Mouse (Mus musculus): ENCODE data around the gene Pcca.

The Pcca gene

GRCm38 (mm10) chr14:122642432-122642831 is 108.3 kb downstream of the Pcca start:
- DNase-seq (ENCODE audit: low spot score in 2 of 2): no peak

GRCm38 (mm10) chr14:122648214-122648613 is 114.1 kb downstream of the Pcca start:
- no peak for DNase-seq (ENCODE audit: low spot score in 2 of 2)

GRCm38 (mm10) chr14:122649336-122649950 is 115.3 kb downstream of the Pcca start:
- no peak for DNase-seq (ENCODE audit: low spot score in 2 of 2)

GRCm38 (mm10) chr14:122651681-122652080 is 117.6 kb downstream of the Pcca start:
- DNase-seq (ENCODE audit: low spot score in 2 of 2): no peak

GRCm38 (mm10) chr14:122675661-122676060 is 141.5 kb downstream of the Pcca start:
- DNase-seq (ENCODE audit: low spot score in 2 of 2): no peak

- no peak for DNase-seq (ENCODE audit: low spot score in 2 of 2)
Observed at GRCm38 (mm10) chr14:122683645-122684044, 149.5 kb downstream of the Pcca start.

GRCm38 (mm10) chr14:122684250-122684649 is 150.1 kb downstream of the Pcca start:
- DNase-seq (ENCODE audit: low spot score in 2 of 2): no peak

- no peak for DNase-seq (ENCODE audit: low spot score in 2 of 2)
Observed at GRCm38 (mm10) chr14:122684811-122685210, 150.7 kb downstream of the Pcca start.

GRCm38 (mm10) chr14:122687398-122687797 is 153.3 kb downstream of the Pcca start:
- no peak for DNase-seq (ENCODE audit: low spot score in 2 of 2)

- DNase-seq (ENCODE audit: low spot score in 2 of 2): no peak
Observed at GRCm38 (mm10) chr14:122688378-122688777, 154.3 kb downstream of the Pcca start.

GRCm38 (mm10) chr14:122689136-122689815 is 155.2 kb downstream of the Pcca start:
- DNase-seq (ENCODE audit: low spot score in 2 of 2): no peak

- DNase-seq (ENCODE audit: low spot score in 2 of 2): no peak
Observed at GRCm38 (mm10) chr14:122691555-122691954, 157.4 kb downstream of the Pcca start.

- no peak for DNase-seq (ENCODE audit: low spot score in 2 of 2)
Observed at GRCm38 (mm10) chr14:122700333-122700732, 166.2 kb downstream of the Pcca start.

- DNase-seq (ENCODE audit: low spot score in 2 of 2): no peak
Observed at GRCm38 (mm10) chr14:122713793-122714192, 179.7 kb downstream of the Pcca start.

- DNase-seq (ENCODE audit: low spot score in 2 of 2): no peak
Observed at GRCm38 (mm10) chr14:122714911-122715310, 180.8 kb downstream of the Pcca start.

- no peak for DNase-seq (ENCODE audit: low spot score in 2 of 2)
Observed at GRCm38 (mm10) chr14:122716057-122716456, 181.9 kb downstream of the Pcca start.

GRCm38 (mm10) chr14:122719496-122720080 is 185.5 kb downstream of the Pcca start:
- no peak for DNase-seq (ENCODE audit: low spot score in 2 of 2)

GRCm38 (mm10) chr14:122720989-122721388 is 186.9 kb downstream of the Pcca start:
- no peak for DNase-seq (ENCODE audit: low spot score in 2 of 2)

GRCm38 (mm10) chr14:122721750-122722149 is 187.6 kb downstream of the Pcca start:
- no peak for DNase-seq (ENCODE audit: low spot score in 2 of 2)

- DNase-seq (ENCODE audit: low spot score in 2 of 2): no peak
Observed at GRCm38 (mm10) chr14:122726456-122726855, 192.3 kb downstream of the Pcca start.

- DNase-seq (ENCODE audit: low spot score in 2 of 2): peak in 1 of 2 experiments; percentile 43
Observed at GRCm38 (mm10) chr14:122729431-122730073, 195.4 kb downstream of the Pcca start.

- DNase-seq (ENCODE audit: low spot score in 2 of 2): peak in 1 of 2 experiments; percentile 29
Observed at GRCm38 (mm10) chr14:122730921-122731551, 196.9 kb downstream of the Pcca start.

All from spleen, postnatal 4 days (tissue).